Mouse (Mus musculus) bone marrow macrophage, adult 2 months (primary cell): ENCODE results near the gene Suv39h2. TPM values are rescaled to one million over a fixed set of nuclear protein-coding genes. Genes with fewer than 3 reads are reported as not detected.

Source experiments
- H3K27ac ChIP-seq: 2 replicates; pipeline ENCODE4 v1.5.1; 2012; ENCODE audit warnings: low read depth, low read length; ENCODE audit not compliant: insufficient read depth
- H3K4me1 ChIP-seq: 2 replicates; pipeline ENCODE4 v1.6.1; 2012; ENCODE audit warnings: low read length; ENCODE audit not compliant: control insufficient read depth, insufficient read depth
- H3K4me3 ChIP-seq: 2 replicates; pipeline ENCODE4 v1.5.1; 2012; ENCODE audit warnings: mild to moderate bottlenecking, low read length, moderate library complexity; ENCODE audit not compliant: insufficient read depth
- CTCF ChIP-seq: IDR thresholded peaks from 2 replicates; pipeline ENCODE4 v1.5.1; 2012; ENCODE audit warnings: low read depth, mild to moderate bottlenecking, low read length, moderate library complexity
- POLR2A ChIP-seq: IDR thresholded peaks from 2 replicates; pipeline ENCODE4 v1.6.1; 2012; ENCODE audit warnings: mild to moderate bottlenecking, low read depth, low read length, borderline replicate concordance
- polyA plus RNA-seq: library from polyadenylated mRNA; stranded (reverse); fragments of >200 nt; gene quantifications from 2 replicates; pipeline ENCODE4 v1.2.4, GENCODE M21; 2012; ENCODE audit not compliant: missing spikeins, insufficient read depth, insufficient read length

The Suv39h2 gene
- polyA plus RNA-seq, 1 experiment = 1.1 TPM

DNA sequence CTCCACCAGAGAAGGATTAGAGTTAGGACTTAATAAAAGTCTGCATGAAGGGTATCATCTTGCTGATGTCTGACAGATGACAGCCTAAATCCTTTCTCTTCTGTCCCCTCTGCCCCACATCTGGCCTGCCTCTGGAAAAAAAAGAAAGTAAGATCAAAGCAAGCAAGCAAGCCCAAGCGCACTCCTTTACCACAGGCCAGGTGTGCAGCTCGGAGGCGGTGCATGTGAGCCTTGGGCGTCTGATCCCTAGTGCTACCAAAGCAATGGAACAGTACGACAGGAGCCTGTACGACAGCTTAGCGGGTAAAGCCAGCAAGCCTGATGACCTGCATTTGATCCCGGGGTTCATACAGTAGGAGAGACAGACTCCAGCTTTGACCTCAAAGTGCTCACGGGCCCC lies 43.9 kb downstream of the Suv39h2 start:
- TF ChIP-seq CTCF (no peak), POLR2A (no peak)
- peaks cover 21% of the 10 kb centered on the region for H3K4me1 ChIP-seq
- H3K4me3 ChIP-seq = no peak overlapping the region
- no peak overlapping the region for H3K27ac ChIP-seq

DNA sequence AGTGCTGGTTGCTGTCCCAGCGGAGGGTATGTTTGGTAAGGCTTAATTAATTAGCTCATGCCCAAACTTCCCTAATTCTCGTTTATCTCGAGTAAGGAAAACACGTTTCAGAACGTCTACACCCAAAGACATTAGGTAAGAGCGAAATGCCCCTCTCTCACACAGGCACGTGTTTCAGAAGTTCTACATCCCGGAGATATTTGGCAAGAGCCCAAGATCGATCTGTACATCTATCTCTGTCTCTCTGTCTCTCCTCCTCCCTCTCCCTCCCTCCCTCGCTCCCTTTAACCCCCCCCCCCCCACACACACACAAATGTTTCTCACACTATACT lies 50.3 kb downstream of the Suv39h2 start:
- TF ChIP-seq POLR2A (no peak), CTCF (no peak)
- peak overlapping the region; percentile 76 for H3K4me3 ChIP-seq
- peaks cover 50% of the 10 kb centered on the region for H3K4me1 ChIP-seq
- peak overlapping the region; percentile 88 for H3K27ac ChIP-seq

GRCm38 (mm10) chr2:3423841-3424578 lies 50.8 kb downstream of the Suv39h2 start, which contains the start of gene Dclre1c:
Gene Dclre1c (plus strand): TSS chr2:3424131.
- H3K27ac ChIP-seq = peak within 1 kb of the TSS; percentile 99
- H3K4me1 ChIP-seq = peaks cover 49% of the 10 kb centered on the region
- H3K4me3 ChIP-seq = peak within 1 kb of the TSS; percentile 76
- no peak for TF ChIP-seq CTCF
- TF ChIP-seq POLR2A = no peak; the same call in none of the 2 replicates

DNA sequence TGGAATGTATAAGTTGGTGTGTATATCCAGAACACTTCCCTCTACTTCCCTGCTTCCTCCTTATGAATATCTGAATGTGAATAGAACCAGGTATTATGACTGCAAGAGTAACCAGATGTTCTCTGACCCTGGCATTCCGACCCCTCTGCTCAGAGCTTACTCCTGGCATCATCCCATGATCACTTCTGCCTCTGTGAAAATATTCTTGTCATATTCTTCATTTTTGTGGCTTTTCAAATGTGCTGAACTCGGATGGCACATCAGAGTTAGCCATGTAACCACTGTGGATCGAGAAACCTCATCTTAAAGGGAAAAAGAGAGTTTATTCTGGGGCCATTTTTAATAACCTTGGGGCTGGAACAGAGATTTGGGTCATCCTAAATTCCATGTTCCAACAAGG lies 52.3 kb downstream of the Suv39h2 start, which contains the start of gene Meig1:
Meig1 (minus strand) TSS at position 101 of the 400 bp plus-strand sequence.
- Histone ChIP-seq H3K4me3 (peak within 1 kb of the TSS; percentile 32), H3K27ac (peak within 1 kb of the TSS; percentile 99), H3K4me1 (peaks cover 41% of the 10 kb centered on the region)
- TF ChIP-seq CTCF (no peak), POLR2A (no peak)

GRCm38 (mm10) chr2:3420157-3420556 lies 54.7 kb downstream of the Suv39h2 start:
- no peak for TF ChIP-seq CTCF
- TF ChIP-seq POLR2A = no peak
- Histone ChIP-seq H3K27ac (no peak overlapping the region), H3K4me3 (no peak overlapping the region)

DNA sequence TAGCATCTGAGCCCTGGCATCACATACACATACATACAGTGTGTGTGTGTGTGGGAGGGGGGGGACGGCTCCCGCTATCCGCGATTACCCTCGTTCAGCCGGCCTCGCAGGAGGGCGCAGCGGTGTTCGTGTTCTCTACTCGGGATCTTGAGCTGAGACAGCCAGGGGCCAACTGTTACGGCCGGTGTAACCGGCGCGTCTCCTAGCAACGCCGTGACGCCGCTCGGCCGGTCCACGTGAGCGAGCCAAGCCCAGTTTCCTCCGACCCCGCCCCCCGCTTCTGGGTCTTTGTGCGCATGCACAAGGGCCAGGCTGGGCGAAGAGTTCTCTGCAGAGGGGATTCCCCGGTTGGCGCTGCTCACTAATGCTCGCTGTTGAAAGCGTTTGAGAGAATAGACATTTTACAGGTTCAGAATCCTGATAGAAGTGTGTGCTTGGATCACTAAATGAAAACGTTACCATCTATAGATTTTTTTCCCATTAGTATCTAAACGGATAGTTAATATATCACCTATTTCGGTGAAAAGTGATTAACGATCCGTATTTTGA lies 55.9 kb downstream of the Suv39h2 start:
- H3K4me3 ChIP-seq = peak overlapping the region; percentile 64
- peaks cover 33% of the 10 kb centered on the region for H3K4me1 ChIP-seq
- TF ChIP-seq CTCF (no peak), POLR2A (no peak)
- peak overlapping the region; percentile 37 for H3K27ac ChIP-seq

More at GRCm38 (mm10) chr2:3420157-3420556, 54.7 kb downstream of the Suv39h2 start:
- peaks cover 33% of the 10 kb centered on the region for H3K4me1 ChIP-seq

GRCm38 (mm10) chr2:3415676-3416075 lies 59.2 kb downstream of the Suv39h2 start:
- TF ChIP-seq POLR2A = no peak
- Histone ChIP-seq H3K4me3 (no peak overlapping the region), H3K27ac (no peak overlapping the region), H3K4me1 (peaks cover 14% of the 10 kb centered on the region)

GRCm38 (mm10) chr2:3414241-3414640 lies 60.6 kb downstream of the Suv39h2 start:
- TF ChIP-seq CTCF = peak; percentile 66
- TF ChIP-seq POLR2A = no peak
- Histone ChIP-seq H3K4me3 (no peak overlapping the region), H3K4me1 (0 out of 2 replicates have a peak, but pooled peaks cover 3% of the 10 kb centered on the region), H3K27ac (no peak overlapping the region)

GRCm38 (mm10) chr2:3407756-3408155 lies 67.1 kb downstream of the Suv39h2 start:
- Histone ChIP-seq H3K27ac (no peak overlapping the region), H3K4me1 (no peaks in the 10 kb centered on the region), H3K4me3 (no peak overlapping the region)
- TF ChIP-seq POLR2A = no peak
- no peak for TF ChIP-seq CTCF

GRCm38 (mm10) chr2:3405981-3406380 lies 68.8 kb downstream of the Suv39h2 start:
- TF ChIP-seq POLR2A = no peak
- no peak for TF ChIP-seq CTCF

More at GRCm38 (mm10) chr2:3405981-3406380, 68.8 kb downstream of the Suv39h2 start:
- Histone ChIP-seq H3K4me1 (no peaks in the 10 kb centered on the region), H3K4me3 (no peak overlapping the region), H3K27ac (no peak overlapping the region)

Other genes with a start within 250 kb of the Suv39h2 start
- 18.3 and 20.6 TPM in 2 replicates for gene Nmt2, start 190.8 kb downstream of the Suv39h2 start, polyA plus RNA-seq
- gene Rpp38, start 142.4 kb downstream of the Suv39h2 start, polyA plus RNA-seq = 4.7 and 5.5 TPM in 2 replicates
- not detected in 2 replicates for gene Acbd7, start 138.9 kb downstream of the Suv39h2 start, polyA plus RNA-seq
- not detected in 2 replicates for gene Olah, start 77.8 kb downstream of the Suv39h2 start, polyA plus RNA-seq
- 2.4 TPM in 1 of 2 replicates, not detected in the other for gene Meig1, start 52.4 kb downstream of the Suv39h2 start, polyA plus RNA-seq
- gene Dclre1c, start 50.9 kb downstream of the Suv39h2 start, polyA plus RNA-seq = 136 and 140 TPM in 2 replicates
- gene Gm45902, start 37.8 kb upstream of the Suv39h2 start, polyA plus RNA-seq = 2.5 and 2.7 TPM in 2 replicates
- gene Hspa14, start 37.8 kb upstream of the Suv39h2 start, polyA plus RNA-seq = 43.0 and 44.3 TPM in 2 replicates
- gene Cdnf, start 38.0 kb upstream of the Suv39h2 start, polyA plus RNA-seq = 0.97 and 1.1 TPM in 2 replicates
- gene Fam107b, start 95.5 kb upstream of the Suv39h2 start, polyA plus RNA-seq = 38.3 and 39.0 TPM in 2 replicates